Mouse (Mus musculus): ENCODE results near the gene Cd83.

DNA sequence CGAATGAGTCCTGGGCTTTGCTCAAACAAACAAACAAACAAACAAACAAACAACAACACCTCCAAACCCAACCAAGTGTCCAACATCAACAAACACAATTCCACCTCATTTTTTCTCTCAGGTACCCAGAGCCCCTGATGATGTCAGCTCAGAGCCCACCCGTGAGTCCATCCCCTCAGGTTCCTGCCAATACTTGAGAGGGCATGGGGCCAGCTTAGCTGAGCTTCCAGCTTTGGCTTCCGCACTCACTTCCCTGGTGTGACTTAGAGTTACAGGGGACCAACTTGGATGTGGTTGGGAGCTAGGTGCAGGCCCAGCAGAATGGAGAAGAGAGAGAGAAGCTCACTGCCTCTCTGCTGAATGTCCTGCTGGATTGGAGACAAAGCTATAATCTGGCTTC lies 27.3 kb downstream of the Cd83 start:
- TF ChIP-seq MAFK (IDR thresholded peaks at IDR 0.05; ENCODE audit: insufficient read depth, low read depth, low read length), result no peak
- no peak for TF ChIP-seq ZNF384 (IDR thresholded peaks at IDR 0.05; ENCODE audit: low read depth, low read length)

All from ES-E14 (cell line).